29 mouse cellular contexts compared by ENCODE assay signal in the genomic region with DNA sequence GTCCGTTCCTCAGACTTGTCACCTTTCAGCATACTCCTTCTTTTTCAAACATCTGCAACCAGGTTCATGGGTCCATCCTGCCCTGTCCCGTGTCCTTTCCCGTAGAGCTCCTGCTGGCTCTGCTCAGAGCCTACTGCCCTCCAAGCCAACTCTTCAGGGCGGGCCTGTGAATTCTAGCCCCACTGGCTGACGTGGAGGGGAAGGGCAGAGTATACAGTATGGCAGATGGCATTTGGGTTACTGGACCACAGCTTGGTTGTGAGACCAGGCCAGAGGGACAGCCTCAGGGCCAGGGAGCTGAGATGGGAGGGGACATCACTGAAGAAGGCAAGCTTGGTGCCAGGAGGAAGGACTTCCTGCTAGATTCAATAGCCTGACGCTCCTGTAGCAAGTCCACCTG. TPM values are rescaled to one million over a fixed set of nuclear protein-coding genes. Genes with fewer than 3 reads are reported as not detected.
DNase-seq lines count a peak whose midpoint lies in the region; ATAC-seq and TF ChIP-seq lines count a peak whose summit lies in the region.
"Had no signal": no experiment of that assay in that cellular context is flagged by ENCODE, and none has a peak within 500 bp of the region (broad histone marks: within the 10 kb centered on the region; RNA-seq: fewer than 3 reads in every experiment).

No protein-coding gene starts in this region.

- no peak for TF ChIP-seq CTCF in layer of hippocampus, adult 2 months (conservative IDR thresholded peaks at IDR 0.05)

- H3K4me1 ChIP-seq in embryonic facial prominence, embryonic 15.5 days: no peaks in the 10 kb centered on the region
- H3K4me1 ChIP-seq: embryonic facial prominence, embryonic 13.5 days; forebrain, embryonic 13.5 days; heart, embryonic 13.5 days had no signal

- intact Hi-C loops in heart, postnatal 10 days (cut with DNase I): no loop called here

- peak; percentile 16 to 28 for DNase-seq in cerebellum, postnatal 10 days
- no peak for DNase-seq in cerebellum, adult 11 months
- peak; percentile 74 for DNase-seq in heart, adult 11 months
- no peak for DNase-seq in heart, postnatal 10 days
- no peak for DNase-seq in layer of hippocampus, adult 2 months (ENCODE audit: low spot score in 2 of 2)
- DNase-seq in layer of hippocampus, postnatal 14 days (ENCODE audit: low spot score in 2 of 2): no peak
- DNase-seq: adrenal gland, adult 8-10 months; adrenal gland, postnatal 25 days; cerebellum, adult 18-20 months; cerebellum, adult 9-10 months; forebrain, postnatal 0 days; gastrocnemius, adult 2 months; gastrocnemius, postnatal 14 days; heart, adult 18-20 months; heart, postnatal 36 days had no signal

- peak; percentile 24; the same call in 1 of the 2 replicates for ATAC-seq in embryonic facial prominence, embryonic 15.5 days (ENCODE audit: insufficient number of reproducible peaks, low FRiP score, low TSS enrichment, low read depth)
- ATAC-seq: activated CD4-positive, CD25-positive, alpha-beta regulatory T cell, adult 4 months; forebrain, embryonic 13.5 days; forebrain, postnatal 0 days; intestine, postnatal 0 days had no signal

- peak overlapping the region; percentile 81; the same call in 1 of the 2 replicates for H3K27ac ChIP-seq in layer of hippocampus, adult 2 months
- H3K27ac ChIP-seq in embryonic facial prominence, embryonic 15.5 days (replicated peaks): no peak overlapping the region
- H3K27ac ChIP-seq: embryonic facial prominence, embryonic 13.5 days; forebrain, embryonic 10.5 days; forebrain, embryonic 13.5 days; gastrocnemius, adult 2 months; heart, embryonic 13.5 days; hindbrain, embryonic 14.5 days had no signal

- H3K9me3 ChIP-seq in embryonic facial prominence, embryonic 15.5 days (replicated peaks): no peaks in the 10 kb centered on the region
- H3K9me3 ChIP-seq: embryonic facial prominence, embryonic 13.5 days; forebrain, embryonic 10.5 days; forebrain, embryonic 13.5 days; heart, embryonic 13.5 days had no signal

- H3K27me3 ChIP-seq in embryonic facial prominence, embryonic 15.5 days: no peaks in the 10 kb centered on the region
- H3K27me3 ChIP-seq: embryonic facial prominence, embryonic 13.5 days; forebrain, embryonic 13.5 days; heart, embryonic 13.5 days had no signal

- no peak overlapping the region for H3K9ac ChIP-seq in embryonic facial prominence, embryonic 15.5 days
- H3K9ac ChIP-seq: embryonic facial prominence, embryonic 13.5 days; forebrain, embryonic 13.5 days; forebrain, postnatal 0 days; heart, embryonic 13.5 days; hindbrain, embryonic 14.5 days had no signal

- no peaks in the 10 kb centered on the region for H3K36me3 ChIP-seq in embryonic facial prominence, embryonic 15.5 days
- H3K36me3 ChIP-seq: embryonic facial prominence, embryonic 13.5 days; forebrain, embryonic 10.5 days; heart, embryonic 13.5 days had no signal

- H3K4me3 ChIP-seq in layer of hippocampus, adult 2 months: no peak overlapping the region
- H3K4me3 ChIP-seq in embryonic facial prominence, embryonic 15.5 days (replicated peaks): no peak overlapping the region
- H3K4me3 ChIP-seq: embryonic facial prominence, embryonic 13.5 days; forebrain, embryonic 10.5 days; forebrain, embryonic 13.5 days; gastrocnemius, adult 2 months; heart, embryonic 13.5 days had no signal

- no peak overlapping the region for H3K4me2 ChIP-seq in embryonic facial prominence, embryonic 15.5 days (replicated peaks)
- H3K4me2 ChIP-seq: embryonic facial prominence, embryonic 13.5 days; forebrain, embryonic 13.5 days; heart, embryonic 13.5 days; hindbrain, embryonic 14.5 days had no signal

- whole genome bisulfite sequencing in embryonic facial prominence, embryonic 15.5 days: 88% methylated on average over 6 of the region's 6 CpGs

RNA-seq across cellular contexts. Expression of a gene that starts 17.7 kb away (rescaled TPM):
- not detected for total RNA-seq in heart, postnatal 10 days (2021)
- total RNA-seq in layer of hippocampus, adult 2 months (2021): not detected
- total RNA-seq in layer of hippocampus, postnatal 14 days (2021): not detected
- polyA plus RNA-seq in embryonic facial prominence, embryonic 15.5 days (2015; fragmentation: Nextera tagmentation; extraction: Ambion mirVana): not detected in 2 replicates
- total RNA-seq: adrenal gland, adult 8-10 months; adrenal gland, postnatal 25 days; gastrocnemius, adult 2 months; gastrocnemius, postnatal 14 days; gastrocnemius, postnatal 4 days; heart, adult 18-20 months; heart, postnatal 36 days had no signal
- polyA plus RNA-seq: activated CD4-positive, CD25-positive, alpha-beta regulatory T cell, adult 4 months; brain, embryonic 14.5 days; embryonic facial prominence, embryonic 13.5 days; forebrain, embryonic 10.5 days; forebrain, embryonic 13.5 days; forebrain, postnatal 0 days; frontal cortex, adult 2 months; heart, embryonic 13.5 days; heart, embryonic 16.5 days; hindbrain, embryonic 11.5 days; hindbrain, embryonic 14.5 days; intestine, embryonic 14.5 days; intestine, postnatal 0 days had no signal

Comparison
In these comparisons a context has a peak if more than half of its experiments do, and no peak if none do; other contexts are left out.
1. DNase-seq: peak in cerebellum, postnatal 10 days (2 of 2) and heart, adult 11 months (single experiment); none in cerebellum, adult 11 months (single experiment), heart, postnatal 10 days (0 of 2), layer of hippocampus, adult 2 months (0 of 2) and layer of hippocampus, postnatal 14 days (0 of 2).